Mouse (Mus musculus) kidney, adult 2 months (tissue): ENCODE data around the gene Cabs1. TPM values are rescaled to one million over a fixed set of nuclear protein-coding genes. Genes with fewer than 3 reads are reported as not detected.

Experiments
- DNase-seq: peaks from one replicate; pipeline ENCODE4 v3.0.0; 2021
- H3K27ac ChIP-seq: fragments of 200-500 bp; 2 replicates; pipeline ENCODE4 v1.5.1; 2012; ENCODE audit warnings: low read depth, low read length, control low read depth, inconsistent platforms; ENCODE audit not compliant: insufficient read depth
- H3K27me3 ChIP-seq: fragments of 200-500 bp; replicated peaks from 2 replicates; pipeline ENCODE4 v1.6.1; 2012; ENCODE audit warnings: mild to moderate bottlenecking, moderate library complexity, low read length, inconsistent platforms; ENCODE audit not compliant: control insufficient read depth, insufficient read depth
- H3K36me3 ChIP-seq: fragments of 200-500 bp; 2 replicates; pipeline ENCODE4 v1.6.1; 2012; ENCODE audit warnings: mild to moderate bottlenecking, moderate library complexity, low read length, inconsistent platforms; ENCODE audit not compliant: control insufficient read depth, insufficient read depth
- H3K4me1 ChIP-seq: fragments of 200-500 bp; 2 replicates; pipeline ENCODE4 v1.6.1; 2011; ENCODE audit warnings: low read length; ENCODE audit not compliant: control insufficient read depth, insufficient read depth
- H3K4me3 ChIP-seq: fragments of 200-500 bp; 2 replicates; pipeline ENCODE4 v1.5.1; 2011; ENCODE audit warnings: mild to moderate bottlenecking, low read depth, low read length, control low read depth; ENCODE audit not compliant: insufficient read depth
- CTCF ChIP-seq: fragments of 200-500 bp; conservative IDR thresholded peaks from 2 replicates; pipeline ENCODE4 v1.5.1; 2011; ENCODE audit warnings: low read depth, mild to moderate bottlenecking, control low read depth, low read length, moderate library complexity, mixed read lengths; ENCODE audit not compliant: insufficient read depth, insufficient read length
- polyA plus RNA-seq: library from polyadenylated mRNA; depleted of rRNA; stranded (reverse); fragments of >200 nt; gene quantifications from 2 replicates; pipeline ENCODE4 v1.2.3, GENCODE M21; 2012; rRNA removed

The Cabs1 gene
- polyA plus RNA-seq, 1 experiment = not detected

GRCm38 (mm10) chr5:88005241-88005640 is 26.0 kb downstream of the Cabs1 start:
- DNase-seq = no peak
- Histone ChIP-seq H3K36me3 (no peaks in the 10 kb centered on the region), H3K4me1 (no peaks in the 10 kb centered on the region), H3K27me3 (no peaks in the 10 kb centered on the region), H3K27ac (no peak overlapping the region), H3K4me3 (no peak overlapping the region)
- TF ChIP-seq CTCF = no peak

Other genes starting within 250 kb of the Cabs1 start
- not detected in 2 replicates for gene Csn1s2a, start 204.9 kb upstream of the Cabs1 start, polyA plus RNA-seq
- not detected in 2 replicates for gene Csn1s2b, start 171.4 kb upstream of the Cabs1 start, polyA plus RNA-seq
- not detected in 2 replicates for gene Prr27, start 153.8 kb upstream of the Cabs1 start, polyA plus RNA-seq
- gene Odam, start 94.4 kb upstream of the Cabs1 start, polyA plus RNA-seq = 0.09 and 0.29 TPM in 2 replicates
- not detected in 2 replicates for gene Csn3, start 53.9 kb upstream of the Cabs1 start, polyA plus RNA-seq
- not detected in 2 replicates for gene 2310003L06Rik, start 10.0 kb upstream of the Cabs1 start, polyA plus RNA-seq
- gene Gm28434, start 9.9 kb upstream of the Cabs1 start, polyA plus RNA-seq = not detected in 2 replicates
- not detected in 2 replicates for gene Smr3a, start 23.1 kb downstream of the Cabs1 start, polyA plus RNA-seq
- gene Smr2, start 107.1 kb downstream of the Cabs1 start, polyA plus RNA-seq = not detected in 2 replicates
- not detected in 2 replicates for gene Gm11116, start 132.1 kb downstream of the Cabs1 start, polyA plus RNA-seq
- not detected in 2 replicates for gene Gm11115, start 174.7 kb downstream of the Cabs1 start, polyA plus RNA-seq